Mouse (Mus musculus) WW6 (cell line): Measurements from ENCODE around the gene Morn5.

Source experiments
- DNase-seq: peaks from one replicate; pipeline ENCODE4 v3.0.0-alpha.2; 2013; ENCODE audit warnings: low read depth, low spot score

Morn5 gene

GRCm38 (mm10) chr2:36048748-36049566 lies at the start of gene Morn5, which contains the start of gene Ndufa8:
Morn5 (plus strand) TSS chr2:36049458.
Ndufa8 (minus strand) TSS chr2:36049406.
- peak; percentile 91 for DNase-seq

- no peak for DNase-seq
Measured at GRCm38 (mm10) chr2:36000390-36000789, 48.9 kb upstream of the Morn5 start.

GRCm38 (mm10) chr2:36002188-36002587 lies 47.1 kb upstream of the Morn5 start:
- no peak for DNase-seq

GRCm38 (mm10) chr2:36008071-36008470 lies 41.2 kb upstream of the Morn5 start:
- DNase-seq: no peak

- no peak for DNase-seq
Measured at GRCm38 (mm10) chr2:36009386-36009785, 39.9 kb upstream of the Morn5 start.

GRCm38 (mm10) chr2:36010579-36010978 lies 38.7 kb upstream of the Morn5 start:
- DNase-seq: no peak

- DNase-seq: no peak
Measured at GRCm38 (mm10) chr2:36011331-36011825, 37.9 kb upstream of the Morn5 start.

GRCm38 (mm10) chr2:36013010-36013409 lies 36.2 kb upstream of the Morn5 start:
- no peak for DNase-seq

GRCm38 (mm10) chr2:36021385-36022159 lies 27.7 kb upstream of the Morn5 start:
- no peak for DNase-seq

- DNase-seq: no peak
Measured at GRCm38 (mm10) chr2:36023291-36023690, 26.0 kb upstream of the Morn5 start.

- no peak for DNase-seq
Measured at GRCm38 (mm10) chr2:36032884-36033283, 16.4 kb upstream of the Morn5 start.

GRCm38 (mm10) chr2:36033966-36034365 lies 15.3 kb upstream of the Morn5 start:
- DNase-seq: no peak

- DNase-seq: no peak
Measured at GRCm38 (mm10) chr2:36034898-36035297, 14.4 kb upstream of the Morn5 start.

GRCm38 (mm10) chr2:36035413-36036081 lies 13.7 kb upstream of the Morn5 start:
- no peak for DNase-seq

- no peak for DNase-seq
Measured at GRCm38 (mm10) chr2:36039297-36039985, 9.8 kb upstream of the Morn5 start.

- no peak for DNase-seq
Measured at GRCm38 (mm10) chr2:36040872-36041271, 8.4 kb upstream of the Morn5 start.

- DNase-seq: no peak
Measured at GRCm38 (mm10) chr2:36048164-36048563, 1.1 kb upstream of the Morn5 start.

- DNase-seq: no peak
Measured at GRCm38 (mm10) chr2:36049567-36049954, 303 bp downstream of the Morn5 start.

- no peak for DNase-seq
Measured at GRCm38 (mm10) chr2:36053249-36053648, 4.0 kb downstream of the Morn5 start.

GRCm38 (mm10) chr2:36056248-36056647 lies 7.0 kb downstream of the Morn5 start:
- DNase-seq: no peak

GRCm38 (mm10) chr2:36061409-36061808 lies 12.2 kb downstream of the Morn5 start:
- no peak for DNase-seq
